Mouse (Mus musculus) forebrain, embryonic 16.5 days (tissue): ENCODE results near the gene Psrc1. TPM values are rescaled to one million over a fixed set of nuclear protein-coding genes. Genes with fewer than 3 reads are reported as not detected.

ENCODE experiments used
- ATAC-seq: fragments of 200-750 bp; cut with Nextera tagmentation; 2 replicates; pipeline ENCODE4 v1.8.0; 2017; ENCODE audit warnings: mild to moderate bottlenecking, moderate library complexity
- H3K27ac ChIP-seq: fragments of 300-500 bp; sonication (generic); 2 replicates; pipeline ENCODE4 v1.5.1; 2014; ENCODE audit warnings: low read length, control low read depth
- H3K27me3 ChIP-seq: fragments of 300-500 bp; sonication (generic); replicated peaks from 2 replicates; pipeline ENCODE4 v1.6.1; 2014; ENCODE audit warnings: low read length; ENCODE audit not compliant: control insufficient read depth, insufficient read depth
- H3K36me3 ChIP-seq: fragments of 300-500 bp; sonication (generic); 2 replicates; pipeline ENCODE4 v1.6.1; 2014; ENCODE audit not compliant: control insufficient read depth, insufficient read depth
- H3K4me1 ChIP-seq: fragments of 300-500 bp; sonication (generic); replicated peaks from 2 replicates; pipeline ENCODE4 v1.6.1; 2014; ENCODE audit warnings: low read length; ENCODE audit not compliant: control insufficient read depth, insufficient read depth
- H3K4me2 ChIP-seq: fragments of 300-500 bp; sonication (generic); 2 replicates; pipeline ENCODE4 v1.6.1; 2014; ENCODE audit warnings: mild to moderate bottlenecking, low read length, control low read depth
- H3K4me3 ChIP-seq: fragments of 300-500 bp; sonication (generic); replicated peaks from 2 replicates; pipeline ENCODE4 v1.5.1; 2014; ENCODE audit warnings: mild to moderate bottlenecking, low read length, control low read depth
- H3K9ac ChIP-seq: fragments of 300-500 bp; sonication (generic); replicated peaks from 2 replicates; pipeline ENCODE4 v1.6.1; 2014; ENCODE audit warnings: low read depth, low read length, control low read depth
- H3K9me3 ChIP-seq: fragments of 300-500 bp; sonication (generic); 2 replicates; pipeline ENCODE4 v1.6.1; 2016; ENCODE audit warnings: low read length; ENCODE audit not compliant: control insufficient read depth
- WGBS: fragments of 180-500 bp; shearing (Covaris S2); extraction: QIAGEN DNeasy Blood & Tissue Kit; methylation state at CpG from one replicate; pipeline ENCODE4 v1.1.7; 2014; 5-methylcytosine and 5-hydroxymethylcytosine counted together
- polyA plus RNA-seq: library from polyadenylated mRNA; unstranded; fragments of >200 nt; fragmentation: Nextera tagmentation; extraction: Ambion mirVana; gene quantifications from 2 replicates; pipeline ENCODE4 v1.2.1, GENCODE M21; 2015

The Psrc1 gene
- 29.0 and 29.2 TPM in 2 replicates for polyA plus RNA-seq

DNA sequence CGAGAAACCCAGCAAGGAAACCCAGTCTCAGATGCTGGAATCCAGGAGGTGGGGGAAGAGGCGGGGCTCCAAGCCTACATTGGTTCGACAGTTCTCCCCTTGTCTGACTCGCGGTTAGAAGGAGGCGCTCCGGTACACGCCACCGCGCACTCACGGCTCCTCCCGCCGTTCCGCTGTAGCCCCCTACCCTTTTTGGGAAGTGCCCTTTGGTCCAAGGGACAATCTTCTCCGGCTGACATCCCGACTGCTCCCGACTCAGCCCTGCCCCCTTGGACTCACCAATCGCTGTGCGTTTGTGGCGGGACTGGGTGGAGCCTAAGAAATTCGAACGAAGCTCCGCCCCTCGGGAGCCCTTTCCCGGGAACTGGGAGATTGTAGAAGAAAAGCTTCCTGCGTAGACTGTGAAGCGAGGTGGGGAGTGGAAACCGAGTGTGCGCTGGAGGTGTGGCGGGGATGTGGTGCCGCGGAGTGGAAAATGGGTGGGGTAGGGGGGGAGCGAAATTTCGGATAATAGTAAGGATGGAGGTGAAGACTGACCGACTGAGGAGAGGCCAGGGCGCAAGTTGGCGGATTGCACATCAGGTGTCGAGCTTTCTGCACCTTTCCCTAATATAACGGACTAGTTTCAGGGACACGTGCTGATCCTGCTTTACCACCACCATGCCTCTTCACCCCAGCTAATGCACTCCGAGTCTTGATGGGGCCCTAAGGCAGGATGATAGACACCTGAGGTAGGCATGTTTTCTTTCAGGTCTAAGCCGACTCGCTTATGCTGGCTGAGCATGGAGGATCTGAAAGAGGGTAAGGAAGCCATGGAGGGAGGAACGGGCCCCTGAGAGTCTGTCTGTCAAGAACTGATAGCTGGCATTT lies at the start of gene Psrc1:
Psrc1 (plus strand) TSS at position 355 of the 870 bp plus-strand sequence.
- WGBS, result under 1% methylated on average over 44 of the region's 44 CpGs
- Histone ChIP-seq H3K36me3 (peaks cover 3% of the 10 kb centered on the region; the same call in 1 of the 2 replicates), H3K4me3 (peak within 1 kb of the TSS; percentile 79), H3K9ac (peak within 1 kb of the TSS; percentile 63), H3K4me2 (peak within 1 kb of the TSS; percentile 68), H3K27me3 (no peaks in the 10 kb centered on the region), H3K9me3 (no peaks in the 10 kb centered on the region), H3K27ac (peak within 1 kb of the TSS; percentile 45; the same call in 1 of the 2 replicates), H3K4me1 (peaks cover 32% of the 10 kb centered on the region)
- peak; percentile 94 for ATAC-seq

DNA sequence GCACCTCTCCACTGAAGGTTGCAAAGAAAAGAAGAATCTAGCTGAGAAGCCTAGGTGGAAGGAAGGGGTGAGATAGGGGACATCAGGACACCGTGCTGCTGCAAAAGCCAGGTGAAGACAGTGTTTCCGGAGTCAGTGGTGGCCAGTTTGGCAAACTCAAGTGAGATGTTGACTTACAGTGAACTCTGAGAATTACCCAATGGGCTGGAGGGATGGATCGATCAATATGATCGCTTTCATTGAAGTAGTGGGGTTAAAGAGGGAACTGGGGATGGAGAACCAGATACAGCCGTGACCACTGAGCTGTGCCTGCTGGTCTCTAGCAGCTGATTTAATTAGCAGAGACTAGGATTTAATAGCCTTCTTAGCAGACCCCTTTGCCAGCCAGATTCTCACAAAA lies 46.8 kb upstream of the Psrc1 start:
- H3K27ac ChIP-seq, result no peak overlapping the region
- H3K9me3 ChIP-seq, result no peaks in the 10 kb centered on the region
- H3K4me1 ChIP-seq, result no peaks in the 10 kb centered on the region

DNA sequence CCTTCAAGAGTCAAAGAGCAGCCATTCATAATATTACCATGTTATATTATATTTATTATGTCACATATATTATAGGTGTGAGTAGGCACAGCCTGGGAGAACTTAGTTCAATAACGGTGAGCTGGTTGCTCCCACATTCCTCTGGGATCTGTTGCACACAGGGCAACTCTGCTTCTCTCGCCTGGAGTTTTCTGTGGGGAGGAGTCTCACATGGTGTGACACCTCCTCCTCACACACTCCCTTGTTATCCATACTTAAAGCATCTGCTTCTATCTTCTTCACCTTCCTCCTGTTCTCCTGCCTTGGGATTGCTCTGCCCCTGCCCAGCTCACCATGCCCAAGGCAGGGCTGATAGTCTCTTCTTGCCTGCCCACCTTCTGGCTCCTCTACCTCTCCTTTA lies 42.6 kb upstream of the Psrc1 start:
- 88% methylated on average over 2 of the region's 2 CpGs for whole genome bisulfite sequencing
- no peak overlapping the region for H3K4me3 ChIP-seq
- H3K4me2 ChIP-seq, result no peak overlapping the region
- H3K4me1 ChIP-seq, result no peaks in the 10 kb centered on the region
- H3K9me3 ChIP-seq, result no peaks in the 10 kb centered on the region
- peaks cover 56% of the 10 kb centered on the region for H3K36me3 ChIP-seq
- no peak for ATAC-seq
- no peak overlapping the region for H3K9ac ChIP-seq
- H3K27me3 ChIP-seq, result no peaks in the 10 kb centered on the region
- no peak overlapping the region for H3K27ac ChIP-seq

More for the DNA sequence above, 46.8 kb upstream of the Psrc1 start:
- H3K27me3 ChIP-seq, result no peaks in the 10 kb centered on the region
- WGBS, result 93% methylated on average over 5 of the region's 5 CpGs
- ATAC-seq, result no peak
- H3K4me2 ChIP-seq, result no peak overlapping the region
- no peak overlapping the region for H3K9ac ChIP-seq
- H3K4me3 ChIP-seq, result no peak overlapping the region
- peaks cover 51% of the 10 kb centered on the region for H3K36me3 ChIP-seq

DNA sequence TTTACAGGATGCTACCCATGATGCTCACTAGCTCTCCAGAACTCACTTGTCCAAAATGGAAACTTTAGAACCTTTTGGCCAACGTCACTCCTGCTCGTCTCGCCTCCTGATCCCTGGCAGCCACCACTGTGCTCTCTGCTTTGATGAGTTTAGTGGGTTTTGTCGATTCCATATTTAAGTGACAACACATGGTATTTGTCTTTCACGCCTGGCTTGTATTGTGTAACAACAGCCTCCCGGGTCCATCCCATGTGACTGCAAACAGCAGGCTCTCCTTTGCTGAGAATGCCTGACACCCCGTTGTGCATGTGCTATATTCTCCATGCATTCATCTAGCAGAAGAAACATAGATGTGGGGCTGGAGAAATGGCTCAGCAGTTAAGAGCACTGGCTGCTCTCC lies 41.5 kb upstream of the Psrc1 start:
- Histone ChIP-seq H3K27ac (no peak overlapping the region), H3K4me3 (no peak overlapping the region), H3K9me3 (no peaks in the 10 kb centered on the region), H3K36me3 (peaks cover 62% of the 10 kb centered on the region), H3K9ac (no peak overlapping the region), H3K4me1 (no peaks in the 10 kb centered on the region), H3K27me3 (no peaks in the 10 kb centered on the region), H3K4me2 (no peak overlapping the region)
- ATAC-seq, result no peak
- WGBS, result 79% methylated on average over 7 of the region's 7 CpGs

DNA sequence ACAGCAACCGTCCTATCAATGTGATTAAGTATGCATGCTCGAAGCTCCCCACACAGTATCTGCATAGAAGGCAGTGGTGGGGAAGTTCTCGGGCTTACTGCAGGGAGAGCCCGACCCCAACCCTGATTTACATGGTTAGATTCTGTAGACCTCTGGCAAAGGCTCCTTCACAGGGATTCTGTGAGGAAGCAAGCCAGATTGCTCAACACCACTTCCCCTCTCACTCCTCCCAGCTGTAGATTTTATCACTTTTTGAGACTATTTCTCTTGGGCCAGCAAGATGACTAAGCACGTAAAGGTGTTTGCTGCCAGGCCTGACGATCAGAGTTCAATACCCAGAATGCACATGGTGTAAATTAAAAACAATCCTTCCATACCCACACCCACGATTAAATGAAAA lies 37.8 kb upstream of the Psrc1 start:
- ATAC-seq, result no peak
- Histone ChIP-seq H3K9me3 (no peaks in the 10 kb centered on the region), H3K36me3 (peaks cover 62% of the 10 kb centered on the region), H3K27me3 (no peaks in the 10 kb centered on the region), H3K27ac (no peak overlapping the region), H3K9ac (no peak overlapping the region), H3K4me1 (no peaks in the 10 kb centered on the region), H3K4me3 (no peak overlapping the region), H3K4me2 (no peak overlapping the region)
- WGBS, result 89% methylated on average over 7 of the region's 7 CpGs

DNA sequence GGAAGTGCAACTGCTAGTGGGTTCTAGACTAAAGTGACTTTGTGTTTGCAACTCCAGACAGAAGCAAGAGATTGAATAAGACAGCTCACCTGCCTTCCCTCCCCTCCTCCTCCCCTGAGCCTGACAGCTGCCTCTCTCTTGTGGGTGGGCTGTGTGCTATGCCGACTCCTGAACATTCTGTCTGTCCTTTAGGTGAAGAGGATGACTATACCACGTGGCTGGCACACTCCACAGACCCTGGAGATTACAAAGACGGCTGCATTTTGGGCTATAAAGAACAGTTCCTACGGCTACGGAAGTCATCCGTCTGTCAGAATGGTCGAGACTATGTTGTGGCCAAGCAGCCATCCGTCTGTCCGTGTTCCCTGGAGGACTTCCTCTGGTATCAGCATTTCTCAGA lies 35.3 kb upstream of the Psrc1 start:
- Histone ChIP-seq H3K4me1 (no peaks in the 10 kb centered on the region), H3K27me3 (no peaks in the 10 kb centered on the region), H3K4me2 (no peak overlapping the region), H3K27ac (no peak overlapping the region), H3K36me3 (peaks cover 56% of the 10 kb centered on the region), H3K9me3 (no peaks in the 10 kb centered on the region), H3K4me3 (no peak overlapping the region), H3K9ac (no peak overlapping the region)
- no peak for ATAC-seq
- WGBS, result 92% methylated on average over 9 of the region's 9 CpGs

DNA sequence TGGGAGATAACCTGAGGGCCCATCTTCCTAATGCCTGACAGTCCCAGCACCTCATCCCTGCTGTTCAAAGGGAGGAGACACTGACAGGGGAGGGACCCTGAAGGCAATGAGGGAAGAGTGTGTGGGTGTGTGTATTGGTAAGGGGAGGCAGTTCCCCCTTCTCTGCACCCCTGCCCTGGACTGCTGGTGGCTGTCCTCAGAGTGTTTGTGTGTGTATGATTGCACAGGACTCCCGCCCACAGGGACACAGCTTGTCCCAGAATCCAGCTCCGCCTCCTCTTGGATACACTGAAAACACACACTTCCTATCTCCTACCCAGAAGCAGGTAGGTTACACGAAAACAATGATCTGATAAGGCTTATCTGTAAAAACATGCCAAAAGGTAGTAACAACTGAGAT lies 28.4 kb upstream of the Psrc1 start:
- 98% methylated on average over 3 of the region's 3 CpGs for WGBS
- H3K4me1 ChIP-seq, result peaks cover 19% of the 10 kb centered on the region
- H3K36me3 ChIP-seq, result peaks cover 49% of the 10 kb centered on the region

DNA sequence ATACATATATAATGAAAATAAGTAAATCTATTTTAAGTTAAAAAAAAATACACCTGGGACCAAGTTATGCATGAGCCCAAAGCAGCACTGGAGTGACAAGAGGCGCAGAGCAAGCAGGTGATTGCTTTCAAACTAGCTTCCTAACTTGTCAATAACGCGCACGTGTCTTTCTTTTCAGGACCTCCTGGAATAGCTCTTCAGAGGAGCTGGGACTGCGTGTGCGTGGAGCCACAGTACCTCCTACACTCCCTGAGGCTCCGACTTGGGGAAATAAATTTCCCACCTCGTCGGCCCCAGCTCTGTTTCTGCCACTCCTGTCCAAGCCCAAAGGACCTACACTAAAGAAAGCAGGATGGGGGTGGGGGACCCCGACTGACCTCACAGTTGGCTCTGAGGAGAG lies 26.6 kb upstream of the Psrc1 start:
- Histone ChIP-seq H3K9ac (no peak overlapping the region), H3K27ac (no peak overlapping the region), H3K4me3 (no peak overlapping the region), H3K9me3 (no peaks in the 10 kb centered on the region), H3K4me2 (no peak overlapping the region), H3K27me3 (no peaks in the 10 kb centered on the region), H3K4me1 (peaks cover 22% of the 10 kb centered on the region), H3K36me3 (peaks cover 41% of the 10 kb centered on the region)
- ATAC-seq, result no peak
- 90% methylated on average over 10 of the region's 10 CpGs for WGBS

More for the DNA sequence above, 28.4 kb upstream of the Psrc1 start:
- Histone ChIP-seq H3K9ac (no peak overlapping the region), H3K27me3 (no peaks in the 10 kb centered on the region), H3K4me3 (no peak overlapping the region), H3K9me3 (no peaks in the 10 kb centered on the region), H3K27ac (no peak overlapping the region), H3K4me2 (no peak overlapping the region)
- ATAC-seq, result no peak

DNA sequence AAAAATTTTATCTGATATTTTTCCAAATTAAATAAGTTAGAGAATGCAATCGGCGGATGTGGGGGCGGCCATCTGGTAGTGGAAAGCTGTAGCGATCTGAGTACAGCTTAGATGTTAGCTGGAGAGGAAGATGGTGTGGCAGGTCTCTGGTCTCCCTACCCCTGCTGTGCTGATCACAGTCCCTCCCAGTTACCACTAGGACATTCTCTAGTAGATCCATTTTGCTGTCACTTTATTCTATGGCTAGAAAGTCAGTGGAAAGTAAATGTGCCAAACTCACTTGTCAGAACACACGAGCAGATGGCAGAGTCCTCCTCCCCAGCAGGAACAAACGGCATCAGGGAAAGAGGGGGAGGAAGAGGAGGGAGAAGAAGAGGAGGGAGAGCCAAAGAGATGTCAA lies 25.2 kb upstream of the Psrc1 start:
- peak; percentile 60 for ATAC-seq
- Histone ChIP-seq H3K4me3 (no peak overlapping the region), H3K9me3 (no peaks in the 10 kb centered on the region), H3K36me3 (peaks cover 33% of the 10 kb centered on the region), H3K4me2 (no peak overlapping the region), H3K4me1 (peaks cover 22% of the 10 kb centered on the region), H3K27me3 (no peaks in the 10 kb centered on the region), H3K27ac (peak overlapping the region; percentile 12; the same call in 1 of the 2 replicates), H3K9ac (no peak overlapping the region)
- 63% methylated on average over 6 of the region's 6 CpGs for WGBS
